Mouse (Mus musculus) brain, embryonic 14.5 days (tissue): Measurements from ENCODE around the gene Vim. TPM values are rescaled to one million over a fixed set of nuclear protein-coding genes. Genes with fewer than 3 reads are reported as not detected.
A peak's percentile ranks its signal among the peaks of the same experiment; 100 is the strongest.

Source experiments
- DNase-seq: peaks from one replicate; pipeline ENCODE4 v3.0.0-alpha.2; 2011; ENCODE audit warnings: low read depth
- CTCF ChIP-seq: fragments of 200-500 bp; IDR thresholded peaks from 2 replicates; pipeline ENCODE4 v1.5.1; 2012; ENCODE audit warnings: inconsistent platforms, mild to moderate bottlenecking, moderate library complexity, borderline replicate concordance; ENCODE audit not compliant: insufficient read depth, insufficient read length; ENCODE audit errors: extremely low read depth
- POLR2A ChIP-seq: fragments of 200-500 bp; IDR thresholded peaks from 2 replicates; pipeline ENCODE4 v1.6.1; 2012; ENCODE audit warnings: mild to moderate bottlenecking, inconsistent platforms, borderline replicate concordance; ENCODE audit not compliant: poor library complexity, insufficient read depth, insufficient read length, severe bottlenecking; ENCODE audit errors: extremely low read depth
- polyA plus RNA-seq: library from polyadenylated mRNA; depleted of rRNA; stranded (reverse); fragments of >200 nt; gene quantifications from 2 replicates; pipeline ENCODE4 v1.2.3, GENCODE M21; 2012; rRNA removed

Gene Vim
- polyA plus RNA-seq, result 1,036 and 1,222 TPM in 2 replicates

DNA sequence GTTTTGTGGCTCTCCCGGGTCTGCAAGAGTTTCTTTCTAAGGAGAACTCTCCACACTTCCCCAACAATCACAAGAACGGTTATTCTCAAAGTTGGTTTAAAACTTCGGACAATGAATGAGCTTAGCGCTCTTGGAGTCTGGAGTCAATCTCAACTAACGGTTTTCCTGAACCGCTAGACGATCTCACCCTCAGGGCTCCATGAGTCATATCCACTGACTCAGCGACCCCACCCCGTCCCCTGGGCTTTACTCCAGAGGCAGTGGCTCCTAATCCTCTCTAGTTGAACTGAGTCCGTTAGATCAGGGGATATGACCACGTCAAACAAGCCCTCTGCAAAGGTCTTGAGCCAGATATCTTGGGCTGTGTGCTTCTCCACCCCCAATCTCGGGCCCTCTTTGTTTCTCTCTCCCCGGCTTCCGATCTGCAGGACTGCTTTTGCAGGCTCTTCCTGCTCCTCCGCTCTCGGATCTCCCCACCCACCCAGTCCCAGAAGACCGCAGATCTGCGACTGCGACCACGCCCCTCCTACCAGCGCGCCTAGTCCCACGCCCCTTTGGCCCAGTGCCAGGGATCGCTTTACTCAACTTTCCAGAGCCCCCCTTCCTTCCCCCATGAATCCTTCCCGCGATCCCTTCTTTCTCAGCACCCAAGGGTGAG, at the start of gene Vim:
TSS of gene Vim (plus strand) at position 520 of the 658 bp plus-strand sequence.
- TF ChIP-seq POLR2A (peak; percentile 58; the same call in 1 of the 2 replicates), CTCF (no peak)
- DNase-seq, result peak; percentile 97

DNA sequence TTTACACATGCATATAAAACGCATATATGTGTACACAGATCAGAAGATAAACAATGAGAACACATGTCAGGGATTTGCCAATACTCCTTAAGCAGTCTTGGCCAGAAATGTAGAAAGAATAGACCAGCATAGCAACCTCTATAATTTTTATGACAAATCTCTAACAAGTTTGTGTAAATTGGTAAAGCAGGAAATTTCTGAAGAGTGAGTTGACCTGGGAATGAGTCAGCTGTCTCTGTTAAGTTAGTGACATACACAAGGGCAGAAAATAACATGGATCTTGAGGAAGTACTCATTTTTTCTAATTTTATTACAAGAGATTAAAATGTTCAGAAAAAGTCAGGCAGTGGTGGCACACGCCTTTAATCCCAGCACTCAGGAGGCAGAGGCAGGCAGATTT, 47.5 kb upstream of the Vim start:
- no peak for DNase-seq
- no peak for TF ChIP-seq CTCF
- TF ChIP-seq POLR2A, result no peak

- TF ChIP-seq CTCF, result no peak
- no peak for TF ChIP-seq POLR2A
- peak; percentile 51 for DNase-seq
These were observed 46.6 kb upstream of the Vim start for GRCm38 (mm10) chr2:13527125-13527524.

GRCm38 (mm10) chr2:13527531-13527930, 46.2 kb upstream of the Vim start:
- TF ChIP-seq CTCF (no peak), POLR2A (no peak)
- no peak for DNase-seq

DNA sequence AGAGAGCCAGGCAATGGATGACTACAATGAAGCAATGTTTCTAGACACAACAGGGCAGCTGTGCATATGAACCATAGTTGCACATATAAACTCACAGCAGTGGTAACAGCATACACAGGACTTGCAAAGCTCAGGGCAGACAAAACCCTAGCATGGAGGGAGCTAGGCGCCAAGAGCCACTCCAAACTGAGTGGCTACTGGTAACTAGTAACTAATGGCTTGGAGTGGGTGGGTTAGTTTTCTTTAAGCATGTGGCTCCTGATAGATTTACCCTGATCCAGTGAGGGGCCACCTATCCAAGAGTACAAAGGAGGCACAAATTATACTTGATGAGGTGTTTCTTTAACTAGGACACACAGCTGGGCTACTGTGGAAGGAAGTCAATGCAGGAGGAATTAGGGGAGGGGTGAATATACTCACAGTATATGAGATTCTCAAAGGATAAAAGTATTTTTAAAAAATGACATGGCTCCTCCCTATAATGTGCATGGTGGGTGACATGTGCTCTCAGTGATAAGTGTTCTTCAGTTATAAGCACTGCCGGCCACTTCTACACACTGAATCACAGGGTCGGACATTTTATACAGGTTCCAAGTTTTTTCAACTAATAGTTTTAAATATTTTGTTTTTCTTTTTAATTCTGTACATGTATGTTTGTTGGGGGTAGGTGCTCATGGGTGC, 44.3 kb upstream of the Vim start:
- TF ChIP-seq POLR2A (no peak), CTCF (no peak)

DNA sequence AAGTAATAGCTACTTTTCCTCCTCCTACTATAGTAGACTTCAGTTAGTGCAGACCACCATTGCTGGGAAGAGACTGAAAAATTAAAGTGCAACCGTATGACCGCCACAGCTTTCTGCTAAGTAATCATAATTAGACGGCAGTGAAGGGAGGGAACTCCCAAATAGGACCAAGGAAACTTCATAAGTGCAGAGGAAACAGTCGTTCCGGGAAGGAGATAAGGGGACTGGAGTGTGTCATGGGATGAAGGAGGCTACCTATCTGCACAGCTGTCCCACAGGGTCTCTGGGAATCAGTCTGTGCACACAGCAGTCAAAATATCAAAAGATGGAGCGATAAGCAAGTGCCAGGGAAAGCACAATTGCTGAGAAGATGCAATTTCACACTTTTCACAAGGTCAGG, 43.1 kb upstream of the Vim start:
- TF ChIP-seq CTCF, result no peak
- TF ChIP-seq POLR2A, result no peak
- DNase-seq, result no peak

More for the DNA sequence above, 44.3 kb upstream of the Vim start:
- no peak for DNase-seq

DNA sequence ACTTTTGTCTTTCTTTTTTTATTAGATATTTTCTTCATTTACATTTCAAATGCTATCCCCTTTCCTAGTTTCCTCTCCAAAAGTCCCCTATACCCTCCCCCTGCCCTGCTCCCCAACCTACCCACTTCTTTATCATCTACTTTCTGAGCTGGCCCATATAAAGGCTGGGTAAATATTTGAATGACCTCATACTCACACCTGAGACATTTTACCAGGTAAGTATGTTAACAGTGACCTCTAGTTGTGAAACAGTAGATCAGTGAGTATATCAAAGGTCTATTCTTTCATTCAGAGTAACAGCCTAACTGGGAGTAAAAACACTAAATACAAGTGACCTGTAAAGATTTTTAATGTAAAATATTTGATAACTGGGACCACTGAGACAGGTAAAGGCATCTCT, 37.0 kb upstream of the Vim start:
- no peak for TF ChIP-seq POLR2A
- TF ChIP-seq CTCF, result no peak
- DNase-seq, result no peak

GRCm38 (mm10) chr2:13537733-13538132, 36.0 kb upstream of the Vim start:
- no peak for DNase-seq
- TF ChIP-seq CTCF (0 out of 2 replicates have a peak, but pooled peaks have one; percentile 21), POLR2A (no peak)

- TF ChIP-seq CTCF, result no peak
- TF ChIP-seq POLR2A, result no peak
- DNase-seq, result no peak
These were observed 35.5 kb upstream of the Vim start for GRCm38 (mm10) chr2:13538258-13538657.

GRCm38 (mm10) chr2:13538704-13539377, 34.9 kb upstream of the Vim start:
- TF ChIP-seq POLR2A (no peak), CTCF (no peak)
- DNase-seq, result no peak

DNA sequence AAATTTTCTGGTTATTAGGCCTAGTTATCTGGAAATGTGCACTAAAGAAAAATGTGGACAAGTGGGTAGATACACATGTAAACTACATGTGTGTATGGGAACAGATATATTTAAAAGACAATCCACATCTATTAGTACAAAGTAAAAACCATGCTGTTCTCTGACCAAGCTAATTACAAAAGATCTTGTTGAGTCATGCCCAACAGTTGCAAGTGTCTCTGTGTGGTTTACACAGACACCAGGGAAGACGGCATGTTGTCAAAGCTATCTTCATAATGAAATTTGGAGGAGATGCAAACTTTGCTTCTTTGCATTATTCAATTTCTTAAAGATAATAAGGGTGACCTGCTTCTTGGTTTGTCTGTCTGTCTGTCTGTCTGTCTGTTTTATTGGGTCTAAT, 33.9 kb upstream of the Vim start:
- TF ChIP-seq CTCF (no peak), POLR2A (no peak)
- DNase-seq, result no peak
